Mouse (Mus musculus): ENCODE measurements at regions not wholly inside any gene's neighbourhood (a gene's known extent, or its start where the extent isn't known, plus 50 kb on each side); places are given as distances from the start of the nearest gene placed in this dataset.

GRCm38 (mm10) chr11:111175566-111175965 lies 109.6 kb downstream of the Kcnj2 start:
- WGBS, result 71% methylated on average over 3 of the region's 3 CpGs
- Histone ChIP-seq H3K4me1 (ENCODE audit: insufficient read depth, low read length) (no peaks in the 10 kb centered on the region), H3K4me2 (ENCODE audit: low read depth, low read length, poor library complexity, severe bottlenecking) (no peak overlapping the region), H3K9me3 (ENCODE audit: low read length) (no peaks in the 10 kb centered on the region), H3K27me3 (ENCODE audit: insufficient read depth, low read length) (no peaks in the 10 kb centered on the region), H3K4me3 (ENCODE audit: low read depth, low read length) (no peak overlapping the region), H3K27ac (ENCODE audit: low read depth, low read length) (no peak overlapping the region), H3K9ac (replicated peaks; ENCODE audit: low read length, poor library complexity, severe bottlenecking) (no peak overlapping the region), H3K36me3 (ENCODE audit: insufficient read depth, low read length) (no peaks in the 10 kb centered on the region)
- no peak for TF ChIP-seq CTCF (IDR thresholded peaks at IDR 0.05)
- no peak for DNase-seq (ENCODE audit: low spot score)
- ATAC-seq (ENCODE audit: low FRiP score), result no peak

DNA sequence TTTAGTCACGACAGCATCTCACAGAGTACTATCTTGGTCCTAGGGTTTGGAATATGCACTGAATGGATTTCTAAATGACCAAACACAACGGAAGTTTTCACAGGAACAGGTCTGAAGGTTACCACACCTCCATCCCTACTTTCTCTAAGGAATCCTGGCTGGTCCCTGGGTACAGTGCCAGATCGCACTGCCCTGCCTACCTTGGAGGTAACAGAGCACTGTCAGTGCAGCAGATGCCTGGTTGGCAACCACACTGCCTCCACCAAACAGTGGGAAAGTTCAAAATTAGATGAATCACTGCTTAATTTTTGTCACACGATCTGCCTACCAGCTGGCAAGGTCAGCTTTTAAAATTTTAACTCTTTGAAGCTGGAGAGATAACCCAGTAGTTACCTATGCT lies 111.6 kb downstream of the Kcnj2 start:
- Histone ChIP-seq H3K4me3 (ENCODE audit: low read depth, low read length) (no peak overlapping the region), H3K4me1 (ENCODE audit: insufficient read depth, low read length) (no peaks in the 10 kb centered on the region), H3K36me3 (ENCODE audit: insufficient read depth, low read length) (no peaks in the 10 kb centered on the region), H3K9ac (replicated peaks; ENCODE audit: low read length, poor library complexity, severe bottlenecking) (no peak overlapping the region), H3K9me3 (ENCODE audit: low read length) (no peaks in the 10 kb centered on the region), H3K27me3 (ENCODE audit: insufficient read depth, low read length) (no peaks in the 10 kb centered on the region), H3K4me2 (ENCODE audit: low read depth, low read length, poor library complexity, severe bottlenecking) (no peak overlapping the region), H3K27ac (ENCODE audit: low read depth, low read length) (no peak overlapping the region)
- no peak for DNase-seq (ENCODE audit: low spot score)
- ATAC-seq (ENCODE audit: low FRiP score), result no peak
- WGBS, result 87% methylated on average over 4 of the region's 4 CpGs
- TF ChIP-seq CTCF (IDR thresholded peaks at IDR 0.05), result no peak

DNA sequence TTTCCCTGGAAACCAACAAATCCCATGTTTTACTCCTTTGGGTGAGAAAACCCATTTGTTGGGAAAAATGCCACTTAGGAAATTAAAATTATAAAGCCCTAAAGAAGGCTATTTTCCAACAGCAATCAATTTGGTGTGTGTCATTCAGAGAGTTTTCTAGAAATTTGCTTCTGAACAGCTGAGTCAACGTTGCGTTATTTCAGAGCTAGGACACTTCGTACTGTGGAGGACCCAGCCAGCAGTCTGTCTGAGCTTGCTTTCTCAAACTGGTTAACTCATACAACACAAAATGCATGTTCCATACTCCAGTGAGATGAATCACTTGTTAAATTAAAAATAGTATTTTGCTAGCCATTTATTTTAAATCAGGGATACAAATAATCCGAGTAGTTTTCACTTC lies 131.5 kb downstream of the Kcnj2 start:
- Histone ChIP-seq H3K27ac (ENCODE audit: low read depth, low read length) (no peak overlapping the region), H3K9ac (replicated peaks; ENCODE audit: low read length, poor library complexity, severe bottlenecking) (no peak overlapping the region), H3K9me3 (ENCODE audit: low read length) (no peaks in the 10 kb centered on the region), H3K36me3 (ENCODE audit: insufficient read depth, low read length) (no peaks in the 10 kb centered on the region), H3K4me2 (ENCODE audit: low read depth, low read length, poor library complexity, severe bottlenecking) (no peak overlapping the region), H3K4me1 (ENCODE audit: insufficient read depth, low read length) (no peaks in the 10 kb centered on the region), H3K4me3 (ENCODE audit: low read depth, low read length) (no peak overlapping the region), H3K27me3 (ENCODE audit: insufficient read depth, low read length) (no peaks in the 10 kb centered on the region)
- ATAC-seq (ENCODE audit: low FRiP score) (no peak), DNase-seq (ENCODE audit: low spot score) (no peak)
- 67% methylated on average over 4 of the region's 4 CpGs for WGBS
- no peak for TF ChIP-seq CTCF (IDR thresholded peaks at IDR 0.05)

DNA sequence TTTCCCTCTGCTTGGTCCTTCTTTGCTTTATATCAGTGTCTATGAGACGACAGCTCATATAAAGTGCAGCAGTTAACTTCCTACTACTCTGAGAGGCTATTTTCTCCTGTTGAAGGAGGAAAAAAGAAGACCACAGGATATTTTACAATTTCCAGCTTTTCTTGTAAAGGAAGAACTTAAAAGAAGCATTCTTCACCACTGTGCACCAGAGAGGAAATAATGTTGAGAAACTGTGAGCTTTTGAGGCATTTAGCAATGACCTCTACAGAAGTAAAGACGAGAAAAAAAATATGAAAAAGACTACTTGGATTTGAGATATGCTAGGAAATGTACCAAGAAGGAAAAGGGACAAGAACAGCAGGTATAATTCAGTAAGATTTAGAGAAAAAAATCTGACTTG lies 134.5 kb downstream of the Kcnj2 start:
- WGBS, result 78% methylated on average over 2 of the region's 2 CpGs
- Histone ChIP-seq H3K36me3 (ENCODE audit: insufficient read depth, low read length) (no peaks in the 10 kb centered on the region), H3K27me3 (ENCODE audit: insufficient read depth, low read length) (no peaks in the 10 kb centered on the region), H3K4me3 (ENCODE audit: low read depth, low read length) (no peak overlapping the region), H3K4me1 (ENCODE audit: insufficient read depth, low read length) (no peaks in the 10 kb centered on the region), H3K9me3 (ENCODE audit: low read length) (no peaks in the 10 kb centered on the region), H3K4me2 (ENCODE audit: low read depth, low read length, poor library complexity, severe bottlenecking) (no peak overlapping the region), H3K9ac (replicated peaks; ENCODE audit: low read length, poor library complexity, severe bottlenecking) (no peak overlapping the region), H3K27ac (ENCODE audit: low read depth, low read length) (no peak overlapping the region)
- ATAC-seq (ENCODE audit: low FRiP score) (no peak), DNase-seq (ENCODE audit: low spot score) (no peak)
- no peak for TF ChIP-seq CTCF (IDR thresholded peaks at IDR 0.05)

DNA sequence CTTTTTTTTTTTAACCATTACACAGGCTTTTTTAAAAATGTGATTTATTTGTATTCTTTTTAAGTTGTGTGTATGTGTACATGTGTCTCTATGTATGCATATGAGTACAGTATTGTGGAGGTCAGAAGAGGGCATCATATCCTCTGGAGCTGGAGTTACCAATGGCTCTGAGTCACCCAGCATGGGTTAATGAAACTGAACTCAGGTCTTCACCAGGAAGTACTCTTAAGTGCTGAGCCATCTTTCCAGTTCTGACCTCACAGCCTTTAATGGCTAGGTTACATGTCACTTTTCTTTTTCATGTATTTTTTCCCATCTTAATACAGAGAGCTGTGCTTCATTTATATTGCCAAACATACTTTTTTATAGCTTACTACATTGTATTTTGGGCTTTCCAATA lies 136.8 kb downstream of the Kcnj2 start:
- H3K36me3 ChIP-seq (ENCODE audit: insufficient read depth, low read length), result no peaks in the 10 kb centered on the region
- H3K9me3 ChIP-seq (ENCODE audit: low read length), result no peaks in the 10 kb centered on the region
- no peaks in the 10 kb centered on the region for H3K4me1 ChIP-seq (ENCODE audit: insufficient read depth, low read length)
- H3K4me3 ChIP-seq (ENCODE audit: low read depth, low read length), result no peak overlapping the region
- no peak overlapping the region for H3K4me2 ChIP-seq (ENCODE audit: low read depth, low read length, poor library complexity, severe bottlenecking)
- ATAC-seq (ENCODE audit: low FRiP score), result no peak
- H3K27me3 ChIP-seq (ENCODE audit: insufficient read depth, low read length), result no peaks in the 10 kb centered on the region
- H3K27ac ChIP-seq (ENCODE audit: low read depth, low read length), result no peak overlapping the region
- DNase-seq (ENCODE audit: low spot score), result no peak
- no peak for TF ChIP-seq CTCF (IDR thresholded peaks at IDR 0.05)
- no peak overlapping the region for H3K9ac ChIP-seq (replicated peaks; ENCODE audit: low read length, poor library complexity, severe bottlenecking)

GRCm38 (mm10) chr11:111210565-111210964 lies 144.6 kb downstream of the Kcnj2 start:
- no peak overlapping the region for H3K4me2 ChIP-seq (ENCODE audit: low read depth, low read length, poor library complexity, severe bottlenecking)
- H3K4me3 ChIP-seq (ENCODE audit: low read depth, low read length), result no peak overlapping the region
- no peak overlapping the region for H3K27ac ChIP-seq (ENCODE audit: low read depth, low read length)
- no peak for DNase-seq (ENCODE audit: low spot score)
- ATAC-seq (ENCODE audit: low FRiP score), result no peak
- H3K36me3 ChIP-seq (ENCODE audit: insufficient read depth, low read length), result no peaks in the 10 kb centered on the region
- H3K9ac ChIP-seq (replicated peaks; ENCODE audit: low read length, poor library complexity, severe bottlenecking), result no peak overlapping the region
- H3K4me1 ChIP-seq (ENCODE audit: insufficient read depth, low read length), result peaks cover 6% of the 10 kb centered on the region; the same call in 1 of the 2 replicates
- H3K27me3 ChIP-seq (ENCODE audit: insufficient read depth, low read length), result no peaks in the 10 kb centered on the region
- no peak for TF ChIP-seq CTCF (IDR thresholded peaks at IDR 0.05)
- no peaks in the 10 kb centered on the region for H3K9me3 ChIP-seq (ENCODE audit: low read length)

All from midbrain, postnatal 0 days (tissue).